Mouse (Mus musculus) megakaryocyte, embryonic 14.5 days (primary cell): ENCODE results near the gene Cog1.

Experiments used
- FLI1 ChIP-seq: IDR thresholded peaks from 2 replicates; pipeline ENCODE4 v1.6.1; 2012; ENCODE audit warnings: low read length, inconsistent platforms, mixed read lengths
- GATA1 ChIP-seq: IDR thresholded peaks from 3 replicates; pipeline ENCODE4 v1.6.1; 2012; ENCODE audit warnings: mixed read lengths, low read length, inconsistent platforms, borderline replicate concordance

- TF ChIP-seq FLI1 (no peak), GATA1 (no peak)
Observed at GRCm38 (mm10) chr11:113614476-113614875, 34.5 kb upstream of the Cog1 start.
